In genomic region chr1:119147506-119147905, GRCm38 (mm10) we compare ENCODE assay signal across 26 mouse cellular contexts.
"Had no signal": no experiment of that assay in that cellular context is flagged by ENCODE, and none has a peak within 500 bp of the region (broad histone marks: within the 10 kb centered on the region; RNA-seq: fewer than 3 reads in every experiment).

No protein-coding gene starts in this region.

- DNase-seq: gastrocnemius, postnatal 14 days; gastrocnemius, postnatal 36 days; heart, adult 11 months; heart, adult 2 months; heart, postnatal 14 days; heart, postnatal 4 days; kidney, adult 11 months; kidney, adult 2 months; kidney, adult 9 months; kidney, postnatal 14 days; kidney, postnatal 36 days; layer of hippocampus, adult 9-11 months; layer of hippocampus, postnatal 36 days; left cerebral cortex, postnatal 4 days had no signal

- H3K4me3 ChIP-seq: heart, adult 2 months; heart, embryonic 13.5 days; heart, embryonic 15.5 days; hindbrain, embryonic 10.5 days; hindbrain, embryonic 12.5 days; hindbrain, embryonic 15.5 days; kidney, embryonic 15.5 days; limb, embryonic 13.5 days; limb, embryonic 15.5 days; liver, embryonic 12.5 days had no signal

- H3K27me3 ChIP-seq: heart, embryonic 13.5 days; heart, embryonic 15.5 days; hindbrain, embryonic 12.5 days; hindbrain, embryonic 15.5 days; kidney, embryonic 15.5 days; limb, embryonic 13.5 days; limb, embryonic 15.5 days; liver, embryonic 12.5 days had no signal

- H3K9me3 ChIP-seq: heart, embryonic 13.5 days; heart, embryonic 15.5 days; hindbrain, embryonic 10.5 days; hindbrain, embryonic 12.5 days; hindbrain, embryonic 15.5 days; kidney, embryonic 15.5 days; limb, embryonic 13.5 days; limb, embryonic 15.5 days; liver, embryonic 12.5 days had no signal

- H3K36me3 ChIP-seq: heart, embryonic 13.5 days; heart, embryonic 15.5 days; hindbrain, embryonic 10.5 days; hindbrain, embryonic 12.5 days; hindbrain, embryonic 15.5 days; kidney, embryonic 15.5 days; limb, embryonic 13.5 days; limb, embryonic 15.5 days; liver, embryonic 12.5 days had no signal

- H3K4me1 ChIP-seq: heart, embryonic 13.5 days; heart, embryonic 15.5 days; hindbrain, embryonic 12.5 days; hindbrain, embryonic 15.5 days; liver, embryonic 12.5 days had no signal

- H3K27ac ChIP-seq: heart, adult 2 months; heart, embryonic 13.5 days; heart, embryonic 15.5 days; hindbrain, embryonic 10.5 days; hindbrain, embryonic 12.5 days; hindbrain, embryonic 15.5 days; hindbrain, postnatal 0 days; kidney, embryonic 15.5 days; kidney, postnatal 0 days; limb, embryonic 13.5 days; limb, embryonic 15.5 days; liver, embryonic 12.5 days; liver, embryonic 14.5 days had no signal

- H3K9ac ChIP-seq: heart, embryonic 13.5 days; heart, embryonic 15.5 days; hindbrain, embryonic 12.5 days; hindbrain, embryonic 15.5 days; kidney, embryonic 15.5 days; limb, embryonic 13.5 days; limb, embryonic 15.5 days; liver, embryonic 12.5 days; liver, embryonic 14.5 days had no signal
